In the genomic region with DNA sequence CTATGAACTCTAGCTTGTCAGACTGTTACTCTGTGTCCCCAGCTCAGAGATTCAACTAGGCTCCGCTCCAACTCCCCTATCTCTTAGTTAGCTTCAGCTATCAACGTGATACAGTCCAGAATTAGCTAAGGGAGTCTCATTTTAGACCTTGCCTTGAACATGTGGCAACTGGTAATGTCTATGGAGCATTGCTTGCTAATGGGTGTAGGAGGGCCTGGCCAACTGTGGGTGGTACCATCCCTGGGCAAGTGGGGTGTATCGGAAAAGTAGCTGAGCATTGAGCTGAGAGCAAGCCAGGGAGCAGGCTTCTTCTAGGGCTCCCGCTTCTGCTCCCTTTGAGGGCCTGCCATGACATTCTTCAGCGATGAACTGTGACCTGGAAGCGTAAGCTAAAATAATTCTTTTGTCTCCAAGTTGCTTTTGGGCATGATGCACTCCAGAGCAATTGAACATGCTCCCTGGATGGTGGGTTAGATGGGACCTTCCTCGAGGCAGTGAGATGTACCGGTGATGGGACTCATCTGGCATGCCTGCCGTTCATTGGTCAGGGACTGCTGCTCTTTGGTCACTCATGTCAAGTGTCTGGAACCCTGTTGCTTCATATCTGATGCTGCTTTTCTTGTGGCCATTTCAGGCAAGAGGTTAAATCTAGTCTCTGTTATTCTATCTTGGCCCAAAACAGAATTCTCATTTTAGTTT, we compare ENCODE assay signal across 22 mouse cellular contexts. TPM values are rescaled to one million over a fixed set of nuclear protein-coding genes. Genes with fewer than 3 reads are reported as not detected.
A peak's percentile ranks its signal among the peaks of the same experiment; 100 is the strongest.
DNase-seq lines count a peak whose midpoint lies in the region; ATAC-seq and TF ChIP-seq lines count a peak whose summit lies in the region.
"Had no signal": no experiment of that assay in that cellular context is flagged by ENCODE, and none has a peak within 500 bp of the region (broad histone marks: within the 10 kb centered on the region; RNA-seq: fewer than 3 reads in every experiment).

No protein-coding gene starts in this region.

- ATAC-seq in forebrain, embryonic 11.5 days (replicated peaks; ENCODE audit: low FRiP score), result no peak
- ATAC-seq in forebrain, embryonic 16.5 days, result no peak
- 0 out of 2 replicates have a peak, but pooled peaks have one; percentile 54 for ATAC-seq in kidney, postnatal 0 days (replicated peaks; ENCODE audit: low FRiP score, low read depth)
- peak; percentile 85 for ATAC-seq in heart, embryonic 15.5 days (replicated peaks; ENCODE audit: insufficient number of reproducible peaks, insufficient read depth, low FRiP score, low read depth)
- ATAC-seq: forebrain, postnatal 0 days; midbrain, embryonic 16.5 days had no signal

- peaks cover 3% of the 10 kb centered on the region; the same call in 1 of the 2 replicates for H3K4me1 ChIP-seq in forebrain, embryonic 11.5 days (replicated peaks; ENCODE audit: control insufficient read depth, insufficient read depth, low read length)
- no peaks in the 10 kb centered on the region for H3K4me1 ChIP-seq in forebrain, embryonic 16.5 days (replicated peaks; ENCODE audit: control insufficient read depth, insufficient read depth, low read length)
- H3K4me1 ChIP-seq in kidney, postnatal 0 days (replicated peaks; ENCODE audit: insufficient read depth, low read length), result no peaks in the 10 kb centered on the region
- peaks cover 40% of the 10 kb centered on the region for H3K4me1 ChIP-seq in heart, embryonic 15.5 days (replicated peaks)
- H3K4me1 ChIP-seq: hindbrain, embryonic 13.5 days had no signal

- H3K27me3 ChIP-seq in forebrain, embryonic 11.5 days (ENCODE audit: control insufficient read depth, insufficient read depth, low read length), result no peaks in the 10 kb centered on the region
- no peaks in the 10 kb centered on the region for H3K27me3 ChIP-seq in forebrain, embryonic 16.5 days (replicated peaks; ENCODE audit: control insufficient read depth, insufficient read depth, low read length)
- H3K27me3 ChIP-seq in kidney, postnatal 0 days (ENCODE audit: insufficient read depth, low read length), result no peaks in the 10 kb centered on the region
- no peaks in the 10 kb centered on the region for H3K27me3 ChIP-seq in heart, embryonic 15.5 days
- H3K27me3 ChIP-seq: hindbrain, embryonic 13.5 days had no signal

- no peaks in the 10 kb centered on the region for H3K36me3 ChIP-seq in forebrain, embryonic 11.5 days (ENCODE audit: control insufficient read depth, insufficient read depth, low read length)
- H3K36me3 ChIP-seq in forebrain, embryonic 16.5 days (ENCODE audit: control insufficient read depth, insufficient read depth), result no peaks in the 10 kb centered on the region
- no peaks in the 10 kb centered on the region for H3K36me3 ChIP-seq in kidney, postnatal 0 days (ENCODE audit: insufficient read depth, low read length)
- H3K36me3 ChIP-seq in heart, embryonic 15.5 days, result no peaks in the 10 kb centered on the region
- H3K36me3 ChIP-seq: embryonic facial prominence, embryonic 10.5 days; hindbrain, embryonic 13.5 days; midbrain, embryonic 10.5 days had no signal

- peak; percentile 31 for DNase-seq in forebrain, embryonic 11.5 days (ENCODE audit: low spot score)
- DNase-seq in kidney, postnatal 0 days (ENCODE audit: low spot score), result no peak
- no peak for DNase-seq in kidney, postnatal 4 days
- DNase-seq in heart, adult 8-10 months (ENCODE audit: low spot score), result peak; percentile 41
- no peak for DNase-seq in layer of hippocampus, postnatal 10 days (ENCODE audit: low spot score in 2 of 2)
- DNase-seq in adipocyte (ENCODE audit: low spot score), result no peak
- DNase-seq: adrenal gland, postnatal 25 days; cerebellum, adult 9-11 months; forebrain, postnatal 0 days; gastrocnemius, postnatal 36 days; kidney, adult 8-10 months; lung, postnatal 10 days; thymus, adult 18-20 months; thymus, postnatal 36 days had no signal

- no peak for TF ChIP-seq CTCF in kidney, postnatal 0 days (IDR thresholded peaks at IDR 0.05; ENCODE audit: low read depth)

- H3K9me3 ChIP-seq in forebrain, embryonic 11.5 days (ENCODE audit: control insufficient read depth, low read length), result no peaks in the 10 kb centered on the region
- H3K9me3 ChIP-seq in forebrain, embryonic 16.5 days (ENCODE audit: control insufficient read depth, low read length), result no peaks in the 10 kb centered on the region
- no peaks in the 10 kb centered on the region for H3K9me3 ChIP-seq in kidney, postnatal 0 days (replicated peaks; ENCODE audit: low read length)
- no peaks in the 10 kb centered on the region for H3K9me3 ChIP-seq in heart, embryonic 15.5 days (replicated peaks)
- H3K9me3 ChIP-seq: embryonic facial prominence, embryonic 10.5 days; hindbrain, embryonic 13.5 days; midbrain, embryonic 10.5 days had no signal

- no peak overlapping the region for H3K9ac ChIP-seq in forebrain, embryonic 11.5 days (ENCODE audit: low read length)
- no peak overlapping the region for H3K9ac ChIP-seq in forebrain, embryonic 16.5 days (replicated peaks; ENCODE audit: low read depth, low read length)
- no peak overlapping the region for H3K9ac ChIP-seq in kidney, postnatal 0 days (ENCODE audit: low read depth, low read length)
- H3K9ac ChIP-seq in heart, embryonic 15.5 days, result peak overlapping the region; percentile 23
- H3K9ac ChIP-seq: forebrain, postnatal 0 days; hindbrain, embryonic 13.5 days; liver, embryonic 14.5 days had no signal

- no peak overlapping the region for H3K4me2 ChIP-seq in forebrain, embryonic 11.5 days (ENCODE audit: low read depth, low read length, severe bottlenecking)
- H3K4me2 ChIP-seq in forebrain, embryonic 16.5 days (ENCODE audit: low read length), result no peak overlapping the region
- H3K4me2 ChIP-seq in kidney, postnatal 0 days (ENCODE audit: low read length), result no peak overlapping the region
- peak overlapping the region; percentile 55 for H3K4me2 ChIP-seq in heart, embryonic 15.5 days
- H3K4me2 ChIP-seq: hindbrain, embryonic 13.5 days had no signal

- no peak overlapping the region for H3K4me3 ChIP-seq in forebrain, embryonic 11.5 days (ENCODE audit: low read depth, low read length)
- no peak overlapping the region for H3K4me3 ChIP-seq in forebrain, embryonic 16.5 days (replicated peaks; ENCODE audit: low read length)
- no peak overlapping the region for H3K4me3 ChIP-seq in kidney, postnatal 0 days (replicated peaks; ENCODE audit: low read depth, low read length)
- peak overlapping the region; percentile 38 for H3K4me3 ChIP-seq in heart, embryonic 15.5 days
- H3K4me3 ChIP-seq: embryonic facial prominence, embryonic 10.5 days; hindbrain, embryonic 13.5 days; layer of hippocampus, adult 2 months; midbrain, embryonic 10.5 days had no signal

- WGBS in forebrain, embryonic 11.5 days, result 89% methylated on average over 9 of the region's 9 CpGs
- 90% methylated on average over 9 of the region's 9 CpGs for WGBS in forebrain, embryonic 16.5 days
- WGBS in kidney, postnatal 0 days, result 58% methylated on average over 9 of the region's 9 CpGs
- WGBS in heart, embryonic 15.5 days, result 42% methylated on average over 9 of the region's 9 CpGs

- H3K27ac ChIP-seq in forebrain, embryonic 11.5 days (ENCODE audit: low read depth, low read length), result no peak overlapping the region
- no peak overlapping the region for H3K27ac ChIP-seq in forebrain, embryonic 16.5 days (ENCODE audit: low read length)
- H3K27ac ChIP-seq in kidney, postnatal 0 days, result no peak overlapping the region
- peak overlapping the region; percentile 91 for H3K27ac ChIP-seq in heart, embryonic 15.5 days
- H3K27ac ChIP-seq: embryonic facial prominence, embryonic 10.5 days; hindbrain, embryonic 13.5 days; layer of hippocampus, adult 2 months; liver, embryonic 14.5 days; midbrain, embryonic 10.5 days had no signal

RNA-seq across cellular contexts. Expression of gene Rbm20, which starts 16.2 kb away (rescaled TPM):
- polyA plus RNA-seq in forebrain, embryonic 11.5 days (2014; fragmentation: Nextera tagmentation; extraction: Ambion mirVana), result 4.2 and 4.6 TPM in 2 replicates
- 3.9 and 6.2 TPM in 2 replicates for polyA plus RNA-seq in forebrain, embryonic 16.5 days (2015; fragmentation: Nextera tagmentation; extraction: Ambion mirVana)
- polyA plus RNA-seq in kidney, postnatal 0 days (2015; fragmentation: Nextera tagmentation; extraction: Ambion mirVana), result 2.5 and 2.8 TPM in 2 replicates
- total RNA-seq in heart, adult 8-10 months (2022), result 100 to 1,000 TPM; 232 to 257 (median 245) TPM
- 39.9 and 44.4 TPM in 2 replicates for polyA plus RNA-seq in heart, embryonic 15.5 days (2015; fragmentation: Nextera tagmentation; extraction: Ambion mirVana)
- 1 to 10 TPM; 2.1 to 3.0 TPM for total RNA-seq in layer of hippocampus, postnatal 10 days (2021)

Comparison
In these comparisons a context has a peak if more than half of its experiments do, and no peak if none do; other contexts are left out.
1. ATAC-seq: peak in kidney, postnatal 0 days (single experiment) and heart, embryonic 15.5 days (single experiment); none in forebrain, embryonic 11.5 days (single experiment) and forebrain, embryonic 16.5 days (single experiment).
2. DNase-seq: peak in forebrain, embryonic 11.5 days (single experiment) and heart, adult 8-10 months (single experiment); none in kidney, postnatal 0 days (single experiment), kidney, postnatal 4 days (0 of 2), layer of hippocampus, postnatal 10 days (0 of 2) and adipocyte (single experiment).